Mouse (Mus musculus) gastrocnemius, adult 18-20 months (tissue): ENCODE measurements around the gene Pkdcc. TPM values are rescaled to one million over a fixed set of nuclear protein-coding genes. Genes with fewer than 3 reads are reported as not detected.
A peak's percentile ranks its signal among the peaks of the same experiment; 100 is the strongest.

Source experiments
- DNase-seq: peaks from one replicate; pipeline ENCODE4 v3.0.0; 2021; ENCODE audit warnings: low spot score
- total RNA-seq, 2 experiments: library from RNA; stranded (reverse); gene quantifications; 2 replicates each; pipeline ENCODE4 v1.2.3; 2021

The Pkdcc gene
- total RNA-seq, 2 experiments from 2014 or later: 78.1 to 111 TPM

DNA sequence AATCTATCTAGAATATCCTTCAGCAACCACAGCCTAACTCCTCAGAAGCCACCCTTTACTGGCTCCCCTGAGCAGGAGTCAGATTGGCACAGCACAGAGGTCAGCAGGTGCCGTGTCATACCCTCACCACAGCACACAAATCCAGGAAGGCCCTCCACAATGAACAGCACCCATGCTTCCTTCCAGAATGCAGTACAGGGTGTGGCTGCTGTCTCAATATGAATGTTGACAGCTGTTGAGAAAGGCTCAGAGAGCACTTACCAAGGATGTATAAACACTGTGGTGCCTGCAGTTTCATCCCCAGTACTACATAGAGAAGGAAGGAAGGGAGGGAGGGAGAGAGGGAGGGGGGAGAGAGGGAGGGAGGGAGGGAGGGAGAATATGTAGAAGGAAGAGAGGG, 29.4 kb downstream of the Pkdcc start:
- DNase-seq: no peak

DNA sequence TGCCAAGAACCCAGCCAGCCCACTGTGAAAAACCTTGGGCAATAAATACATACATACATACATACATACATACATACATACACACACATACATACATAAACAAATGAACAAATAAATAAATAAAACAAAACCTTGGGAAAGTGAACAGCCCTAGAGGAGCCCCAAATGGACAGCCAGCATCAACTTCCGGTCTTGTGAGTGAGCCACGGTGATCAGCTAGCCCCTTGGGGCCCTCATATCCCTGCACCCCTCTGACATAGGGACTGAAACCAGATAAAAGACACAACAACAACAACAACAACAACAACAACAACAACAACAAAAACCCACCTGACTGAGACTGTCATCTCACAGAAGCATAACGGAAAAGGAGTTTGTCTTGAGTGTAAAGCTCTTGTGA, 30.4 kb downstream of the Pkdcc start:
- DNase-seq: no peak

DNA sequence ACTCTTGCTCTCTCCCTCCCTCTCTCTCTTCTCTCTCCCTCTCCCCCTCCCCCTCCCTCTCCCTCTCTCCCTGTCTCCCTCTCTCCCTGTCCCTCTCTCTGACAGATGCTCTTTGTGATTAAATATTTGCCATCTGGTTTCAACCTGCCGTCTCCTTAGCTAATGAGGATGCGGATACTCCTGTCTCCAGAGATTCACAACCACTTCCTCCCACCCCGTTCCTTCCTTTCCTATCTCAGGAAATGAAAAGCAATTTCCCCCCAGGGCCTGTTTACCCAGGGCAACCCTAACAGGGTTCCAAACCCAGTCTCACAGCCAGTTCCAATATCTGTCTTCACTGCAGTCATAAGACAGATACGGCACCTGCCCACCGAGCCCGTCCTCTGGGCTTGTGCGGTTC, 31.0 kb downstream of the Pkdcc start:
- DNase-seq: no peak

DNA sequence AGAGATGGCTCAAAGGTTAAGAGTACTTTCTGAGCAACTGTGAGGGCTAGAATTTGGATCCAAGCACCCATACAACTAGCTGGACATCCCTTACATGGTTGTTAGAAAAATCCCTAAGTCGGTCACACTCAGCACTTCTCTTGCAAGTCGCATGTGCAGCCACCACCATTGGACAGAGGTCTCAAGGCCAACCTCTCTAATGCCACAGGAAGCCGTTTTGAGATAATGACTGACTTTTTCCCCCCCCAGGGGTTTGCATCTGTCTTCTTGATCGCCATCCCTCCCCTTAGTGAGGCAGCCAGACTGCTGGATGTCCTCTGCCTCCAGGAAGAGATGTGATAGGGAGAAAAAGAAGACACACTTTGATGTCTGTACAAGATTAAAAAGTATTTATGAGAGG, 32.1 kb downstream of the Pkdcc start:
- no peak for DNase-seq

DNA sequence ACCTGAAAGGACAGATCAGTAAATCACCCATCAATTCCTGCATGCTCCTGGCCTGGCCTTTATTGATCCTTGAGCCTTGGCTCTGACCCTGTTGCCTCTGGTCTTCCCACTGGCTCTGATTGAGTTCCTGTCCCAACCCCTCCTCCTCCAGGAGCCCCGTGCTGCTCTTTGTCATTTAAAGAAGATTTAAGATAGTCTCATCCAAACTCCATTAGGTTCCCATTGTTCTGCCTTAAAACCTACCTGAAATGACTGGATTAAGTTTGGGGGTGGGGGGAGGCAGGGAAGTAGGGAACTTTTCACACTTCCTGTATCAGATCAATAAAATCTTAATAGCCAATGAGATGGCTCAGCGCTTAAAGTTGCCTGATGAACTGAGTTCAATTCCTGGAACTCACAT, 33.4 kb downstream of the Pkdcc start:
- DNase-seq: no peak

DNA sequence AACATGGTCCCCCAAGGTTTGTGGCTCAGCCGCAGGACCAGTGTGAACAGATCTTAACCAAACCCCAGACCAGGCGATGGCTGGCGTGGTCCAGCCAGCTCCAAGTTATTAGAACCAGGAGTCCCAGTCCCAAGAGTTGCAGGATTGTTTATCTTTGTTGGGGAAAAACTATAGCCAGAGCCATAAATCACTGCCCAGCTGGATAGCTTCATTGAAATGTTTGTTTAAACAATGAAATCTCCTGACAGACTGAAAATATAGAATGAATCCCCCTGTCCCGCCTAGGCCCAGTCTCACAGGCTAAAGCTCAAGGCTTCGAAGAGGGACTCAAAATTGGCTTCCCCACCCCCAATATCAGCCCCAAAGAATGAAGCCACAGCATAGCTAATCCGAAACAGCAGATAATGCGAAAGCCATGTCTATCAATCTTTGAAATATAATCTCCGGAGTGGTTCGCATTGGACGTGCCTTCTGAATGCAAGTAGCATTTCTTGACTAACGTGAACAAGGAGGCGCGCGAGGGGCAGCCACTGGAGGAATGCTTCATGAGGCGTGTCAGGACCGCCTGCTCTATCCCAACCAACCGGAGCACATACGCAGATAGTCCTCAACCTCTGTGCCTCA, 35.9 kb downstream of the Pkdcc start:
- no peak for DNase-seq

DNA sequence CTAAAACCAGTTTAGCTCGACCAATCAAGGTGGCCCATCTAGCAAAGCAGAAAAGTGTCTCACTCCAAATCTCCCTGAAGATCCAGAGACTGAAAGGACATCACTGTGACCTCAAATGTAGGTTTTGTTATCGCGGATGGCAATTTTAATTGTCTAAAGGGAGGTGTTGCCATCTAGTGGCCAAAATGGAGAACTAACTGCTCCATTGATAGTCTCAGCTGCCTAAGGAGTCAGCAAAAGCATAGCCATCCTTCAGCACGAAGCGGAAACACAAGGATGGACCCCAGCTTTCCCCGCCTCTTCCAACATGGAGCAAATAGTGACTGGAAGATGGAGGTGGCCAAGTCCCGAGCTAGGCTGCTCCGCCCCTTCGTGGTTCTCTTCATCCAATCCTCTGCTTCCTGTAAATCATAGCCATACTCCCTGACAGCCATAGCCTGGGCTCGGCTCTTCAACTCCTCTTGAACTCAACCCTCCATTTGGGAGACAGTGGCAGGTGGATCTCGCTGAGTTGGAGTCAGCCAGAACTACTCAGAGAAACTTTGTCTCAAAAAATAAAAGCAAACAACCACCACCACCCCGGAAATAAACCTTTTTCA, 38.1 kb downstream of the Pkdcc start:
- peak; percentile 63 for DNase-seq

DNA sequence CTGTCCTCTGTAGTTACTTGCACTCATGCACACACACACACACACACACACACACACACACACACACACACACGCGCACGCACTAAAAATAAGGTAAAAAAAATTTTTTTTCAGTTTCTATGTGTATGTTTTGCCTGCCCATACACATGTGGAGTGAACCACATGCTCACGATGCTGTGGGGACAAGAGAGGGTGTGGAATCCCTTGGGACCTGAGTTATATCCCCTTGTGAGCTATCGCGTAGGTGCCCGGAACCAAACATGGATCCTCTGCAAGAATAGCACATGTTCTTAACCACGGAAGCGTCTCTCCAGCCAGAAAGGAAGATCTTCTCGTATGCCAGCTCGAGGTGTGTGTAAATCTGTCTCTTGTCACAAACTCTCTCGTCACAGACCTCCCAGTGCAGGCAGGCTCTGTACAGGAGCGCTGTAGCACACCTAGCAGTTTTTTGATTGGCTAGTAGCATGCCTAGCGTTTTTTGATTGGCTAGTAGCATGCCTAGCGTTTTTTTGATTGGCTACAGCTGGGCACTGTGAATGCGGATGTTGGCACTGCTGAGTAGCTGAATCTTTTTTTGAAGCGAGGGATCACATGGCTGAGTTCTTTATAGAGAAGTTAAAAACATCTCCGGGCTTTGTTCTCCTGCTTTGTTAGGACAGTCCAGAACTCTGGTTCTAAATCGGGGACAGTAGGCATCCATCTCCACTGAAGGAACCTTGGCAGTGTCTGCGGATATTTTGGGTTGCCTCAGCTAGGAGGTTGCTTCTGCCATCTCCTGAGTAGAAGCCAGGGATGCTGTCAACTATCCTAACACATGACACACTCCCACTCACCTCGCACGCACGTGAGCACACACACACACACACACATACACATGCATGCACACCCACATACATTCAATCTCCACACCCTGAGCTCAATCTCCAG, 52.4 kb downstream of the Pkdcc start:
- peak; percentile 65 for DNase-seq

DNA sequence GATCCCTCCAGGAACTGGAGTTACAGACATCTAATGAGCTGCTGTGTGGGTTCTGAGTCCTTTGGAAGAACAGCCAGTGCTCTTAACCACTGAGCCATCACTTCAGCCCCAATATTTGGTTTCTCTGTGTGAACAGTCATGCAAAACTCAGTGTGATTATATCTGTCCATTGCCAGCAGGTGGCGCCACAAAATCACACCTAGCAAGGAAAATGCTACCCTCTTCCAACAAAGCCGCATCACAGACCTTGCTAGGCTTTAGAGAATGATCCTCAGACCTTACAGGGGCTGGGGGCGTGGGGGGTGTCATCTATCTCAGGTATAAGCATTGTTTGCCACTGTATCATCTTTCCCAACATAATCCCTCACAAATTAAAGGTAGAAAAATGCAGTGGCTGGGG, 56.4 kb downstream of the Pkdcc start:
- peak; percentile 86 for DNase-seq

DNA sequence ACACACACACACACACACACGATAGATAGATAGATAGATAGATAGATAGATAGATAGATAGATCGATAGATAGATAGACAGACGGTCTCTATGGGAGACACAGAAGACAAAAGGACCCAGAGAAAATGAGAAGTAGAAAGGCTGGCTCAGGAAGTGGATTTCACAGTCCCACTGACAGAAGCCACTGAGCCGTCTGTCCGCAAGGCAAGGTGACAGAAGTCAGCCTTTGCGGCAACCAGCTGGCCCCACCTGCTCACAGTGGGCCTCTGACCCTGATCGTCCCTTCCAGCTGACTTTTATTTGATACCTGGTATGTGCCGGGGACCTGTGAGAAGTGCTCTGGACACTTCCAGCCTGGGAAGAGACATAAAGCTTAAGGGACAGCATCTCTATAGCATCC, 57.5 kb downstream of the Pkdcc start:
- DNase-seq: no peak

DNA sequence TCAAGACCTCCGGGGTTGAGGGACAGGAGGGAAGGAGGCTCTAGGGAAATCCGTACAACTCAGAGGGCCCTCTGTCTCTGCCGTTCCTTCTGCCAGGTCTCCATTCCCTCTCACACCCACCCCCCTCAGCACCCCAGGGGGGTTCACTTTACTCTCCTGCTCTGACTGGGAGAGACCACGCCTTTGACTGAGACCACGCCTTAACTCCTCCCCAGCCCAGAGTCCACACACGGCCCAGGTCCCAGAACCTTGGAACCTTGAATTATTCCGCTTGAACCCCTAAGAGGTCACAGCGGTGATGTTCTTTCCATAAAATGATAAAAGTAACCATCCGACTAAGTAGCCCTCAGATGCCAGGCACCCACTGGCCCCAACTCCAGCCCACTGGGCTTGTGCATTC, 58.5 kb downstream of the Pkdcc start:
- DNase-seq: no peak

DNA sequence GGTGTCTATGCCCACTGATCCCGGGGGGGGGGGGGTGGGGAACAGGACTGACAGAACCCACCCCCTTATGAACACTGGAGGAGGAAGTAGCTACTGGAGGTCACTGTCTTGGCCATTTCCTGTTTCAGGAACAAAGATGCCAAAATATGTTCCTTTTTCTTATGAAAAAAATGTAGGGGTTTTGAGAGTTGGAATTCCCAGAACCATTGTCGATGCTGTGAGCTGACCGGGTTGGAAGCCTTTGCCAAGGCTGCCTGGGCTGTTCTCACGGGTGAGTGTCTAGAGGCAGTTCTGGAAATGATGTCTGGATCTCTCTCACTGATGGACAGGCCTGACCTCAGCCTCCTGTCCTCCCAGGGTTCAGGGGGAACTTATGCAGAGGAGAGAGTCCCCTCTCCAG, 59.0 kb downstream of the Pkdcc start:
- no peak for DNase-seq

Other genes with a start within 250 kb of the Pkdcc start
- 1 to 10 TPM; 1.8 to 2.1 TPM for gene Eml4, start 135.6 kb downstream of the Pkdcc start, total RNA-seq